Mouse (Mus musculus) spleen, postnatal 10 days (tissue): Measurements from ENCODE around the gene Ms4a6b.
"Not testable (repeated sequence)": the region's sequence is repeated elsewhere in the genome, so short reads cannot be mapped to it uniquely, and the experiment has no call there.

Experiments used
- DNase-seq, 2 experiments: peaks; one replicate each; pipeline ENCODE4 v3.0.0; 2021 to 2022; ENCODE audit warnings: low spot score in 2 of 2

Gene Ms4a6b

GRCm38 (mm10) chr19:11533888-11534445 is 17.7 kb downstream of the Ms4a6b start:
- no peak for DNase-seq

- DNase-seq: no peak
Observed at GRCm38 (mm10) chr19:11536593-11536992, 20.3 kb downstream of the Ms4a6b start, which contains the start of gene Ms4a4d. TSS of gene Ms4a4d (plus strand) at chr19:11536801.

DNA sequence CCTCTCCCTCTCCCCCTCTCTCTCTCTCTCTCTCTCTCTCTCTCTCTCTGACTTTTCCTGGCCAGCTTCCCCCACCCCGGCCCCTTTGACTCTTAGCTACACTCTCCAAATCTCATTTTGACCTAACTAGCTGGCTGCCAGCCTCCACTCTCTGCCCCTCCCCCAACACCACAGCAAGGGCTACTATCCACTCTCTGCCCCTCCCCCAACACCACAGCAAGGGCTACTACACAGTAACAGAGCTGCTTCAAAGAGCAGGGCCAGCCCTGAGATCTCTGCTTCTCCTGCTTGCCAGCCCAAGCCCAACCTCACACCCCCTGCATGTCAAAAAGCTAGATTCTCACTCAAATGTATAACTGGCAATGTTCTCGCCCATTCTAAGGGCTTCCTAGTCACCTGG is 21.0 kb downstream of the Ms4a6b start:
- DNase-seq: no peak

DNA sequence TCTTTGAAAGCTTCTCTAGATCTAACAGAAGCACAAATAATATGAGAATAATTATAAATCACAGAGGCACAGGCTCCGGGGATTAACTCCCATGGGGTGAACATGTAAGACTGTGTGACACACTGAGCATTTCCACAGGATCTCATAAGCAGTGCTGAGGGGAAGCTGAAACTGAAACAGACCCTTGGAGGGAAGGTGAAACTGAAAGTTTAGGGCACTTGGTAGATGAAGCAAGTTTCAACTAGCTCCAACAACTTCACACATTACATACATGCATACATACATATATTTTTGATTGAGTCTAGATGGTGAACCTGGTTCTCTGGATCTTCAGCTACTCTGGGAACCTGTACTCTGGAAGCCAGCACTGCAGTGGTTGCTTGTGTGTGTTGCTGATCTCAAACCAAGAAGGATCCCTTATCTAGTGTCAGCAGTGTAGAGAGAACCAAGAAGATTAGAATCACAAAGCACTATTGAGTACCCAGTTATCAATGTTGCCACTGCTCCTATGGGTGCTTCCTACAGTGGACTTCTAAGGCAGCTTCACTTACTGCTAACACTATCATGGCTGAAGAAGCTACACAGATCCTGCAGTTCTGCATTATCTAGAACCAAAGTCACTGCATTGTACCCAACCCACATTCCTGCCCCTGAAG is 24.0 kb downstream of the Ms4a6b start:
- peak in 1 of 2 experiments; percentile 15 for DNase-seq

DNA sequence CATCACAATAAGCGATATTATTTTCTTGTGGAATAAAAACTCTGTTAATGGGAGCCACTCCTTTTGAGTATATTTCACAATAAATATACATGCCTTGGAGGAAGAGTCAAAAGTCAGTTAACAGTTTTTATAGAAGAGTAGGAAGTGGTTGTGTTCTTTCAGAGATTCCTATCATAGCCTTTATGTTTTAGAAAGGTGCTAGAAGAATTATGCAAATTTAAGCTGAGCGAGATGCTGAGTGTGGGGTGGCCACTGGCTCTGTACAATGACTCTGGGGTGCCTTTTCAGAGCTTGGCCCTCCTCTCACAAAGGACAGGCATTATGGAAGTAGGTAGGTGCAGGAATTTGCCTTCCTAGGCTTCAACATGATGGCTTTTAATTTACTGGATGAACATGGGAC is 28.1 kb downstream of the Ms4a6b start:
- DNase-seq: not testable (repeated sequence)

- DNase-seq: no peak
Observed at GRCm38 (mm10) chr19:11547911-11548310, 31.6 kb downstream of the Ms4a6b start.

DNA sequence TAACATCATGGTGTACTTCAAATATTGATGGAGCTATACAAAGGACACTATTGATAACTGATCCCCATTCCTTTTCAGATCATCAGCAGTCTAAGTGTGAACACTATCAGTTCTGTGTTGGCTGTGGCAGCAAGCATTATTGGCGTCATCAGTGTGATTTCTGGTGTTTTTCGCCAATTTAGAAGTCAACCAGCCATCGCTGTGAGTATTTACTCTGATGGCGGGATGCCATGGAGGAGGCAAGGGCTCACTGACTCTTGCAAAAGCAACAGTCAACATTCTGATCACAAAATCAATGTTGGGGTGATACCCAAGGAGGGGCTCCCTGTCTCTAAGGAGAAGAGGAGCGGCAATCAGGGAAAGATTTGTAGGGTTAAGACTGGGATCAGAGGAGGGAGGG is 38.4 kb downstream of the Ms4a6b start:
- DNase-seq: no peak

DNA sequence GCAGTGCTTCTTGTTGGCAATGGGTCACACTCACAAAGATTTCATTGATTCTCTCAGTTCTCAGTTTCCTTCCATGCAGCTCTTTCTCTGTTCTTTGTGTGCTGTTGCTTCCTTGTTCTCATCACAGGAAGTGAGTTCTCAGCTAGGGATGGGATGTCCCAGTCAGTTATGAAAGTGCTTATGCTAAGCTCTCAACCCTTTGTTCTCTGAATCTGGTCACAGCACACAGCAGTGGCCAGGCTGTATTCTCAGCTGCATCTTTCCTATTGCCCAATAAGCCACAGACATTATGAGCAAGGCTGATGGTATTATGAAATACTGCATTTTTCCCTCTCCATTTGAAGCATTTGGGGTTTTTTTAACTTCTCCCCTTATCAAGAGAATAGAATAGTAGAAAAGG is 43.2 kb downstream of the Ms4a6b start:
- DNase-seq: not testable (repeated sequence)

GRCm38 (mm10) chr19:11574965-11575364 is 58.7 kb downstream of the Ms4a6b start:
- DNase-seq: no peak
